Mouse (Mus musculus): Measurements from ENCODE around the gene Uck1.

DNA sequence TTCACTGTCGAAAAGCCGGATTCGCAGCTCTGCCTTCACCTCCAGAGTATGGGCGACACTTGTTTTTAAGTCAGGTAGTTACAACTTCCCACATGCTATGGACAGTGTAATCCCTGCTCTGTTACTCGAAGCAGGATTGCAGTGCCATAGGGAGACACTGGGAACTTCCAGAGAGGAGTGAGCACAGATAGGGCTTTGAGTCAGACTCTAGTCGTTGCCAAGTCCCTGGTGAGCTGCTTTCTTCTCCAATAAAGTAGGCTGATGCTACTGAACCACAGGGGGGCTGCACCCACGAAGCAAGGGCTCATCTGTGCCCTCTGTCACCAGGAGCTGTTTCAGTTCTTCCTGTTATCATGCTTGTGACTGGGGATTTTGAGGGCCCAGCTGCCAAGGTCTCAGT is 38.4 kb downstream of the Uck1 start:
- TF ChIP-seq CTCF (conservative IDR thresholded peaks at IDR 0.05; ENCODE audit: low read length), result no peak
- no peak for TF ChIP-seq POU5F1 (IDR thresholded peaks at IDR 0.05; ENCODE audit: borderline replicate concordance, low read length)
- no peak for TF ChIP-seq NANOG (IDR thresholded peaks at IDR 0.05; ENCODE audit: borderline replicate concordance, low read length)
